Mouse (Mus musculus): ENCODE data around the gene Tns1. TPM values are rescaled to one million over a fixed set of nuclear protein-coding genes. Genes with fewer than 3 reads are reported as not detected.
A peak's percentile ranks its signal among the peaks of the same experiment; 100 is the strongest.

Gene Tns1
- polyA plus RNA-seq, 1 experiment from 2014 or later, result 23.1 TPM

DNA sequence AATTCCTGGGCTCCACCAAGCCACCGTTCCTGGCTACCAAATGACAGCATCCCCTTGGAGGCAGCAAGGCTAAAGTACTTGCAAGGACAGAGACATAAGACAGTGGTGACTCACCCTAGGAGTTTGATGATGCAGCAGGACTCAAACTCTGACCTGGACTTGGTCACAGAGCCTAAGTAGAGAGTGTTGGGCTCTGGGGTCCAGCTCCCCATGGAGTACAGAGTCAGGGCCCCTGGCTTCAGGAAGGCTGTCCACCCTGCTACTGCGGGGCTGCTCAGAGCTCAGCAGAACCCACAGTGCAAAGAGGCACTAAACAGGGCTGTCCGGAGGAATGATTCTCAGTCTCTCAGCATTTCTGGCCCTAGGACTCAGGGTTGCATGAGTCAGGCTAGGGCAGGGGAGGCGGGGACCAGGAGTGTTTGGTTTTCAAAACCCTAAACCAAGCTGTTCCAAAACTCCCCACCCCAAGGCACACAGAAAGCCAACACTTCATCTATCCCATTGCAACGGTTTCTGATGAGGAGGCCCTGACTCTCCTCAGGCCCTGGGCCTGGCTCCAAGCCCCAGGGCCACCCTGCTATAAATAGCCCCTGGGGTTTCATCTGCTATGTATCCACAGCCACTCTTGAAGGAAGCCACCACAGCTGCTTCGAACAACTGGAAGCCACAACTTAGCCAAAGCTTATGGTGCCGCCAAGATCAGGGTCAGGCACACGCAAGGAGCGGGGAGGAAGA lies 126.0 kb downstream of the Tns1 start:
- no peak overlapping the region for H3K4me3 ChIP-seq (replicated peaks)
- H3K9me3 ChIP-seq, result no peaks in the 10 kb centered on the region
- H3K36me3 ChIP-seq, result no peaks in the 10 kb centered on the region
- H3K27ac ChIP-seq, result peak overlapping the region; percentile 42
- peaks cover 48% of the 10 kb centered on the region for H3K4me1 ChIP-seq (replicated peaks)
- H3K9ac ChIP-seq, result no peak overlapping the region
- no peaks in the 10 kb centered on the region for H3K27me3 ChIP-seq (replicated peaks)
- H3K4me2 ChIP-seq (replicated peaks), result no peak overlapping the region
- ATAC-seq, result no peak
- WGBS, result 48% methylated on average over 9 of the region's 9 CpGs

DNA sequence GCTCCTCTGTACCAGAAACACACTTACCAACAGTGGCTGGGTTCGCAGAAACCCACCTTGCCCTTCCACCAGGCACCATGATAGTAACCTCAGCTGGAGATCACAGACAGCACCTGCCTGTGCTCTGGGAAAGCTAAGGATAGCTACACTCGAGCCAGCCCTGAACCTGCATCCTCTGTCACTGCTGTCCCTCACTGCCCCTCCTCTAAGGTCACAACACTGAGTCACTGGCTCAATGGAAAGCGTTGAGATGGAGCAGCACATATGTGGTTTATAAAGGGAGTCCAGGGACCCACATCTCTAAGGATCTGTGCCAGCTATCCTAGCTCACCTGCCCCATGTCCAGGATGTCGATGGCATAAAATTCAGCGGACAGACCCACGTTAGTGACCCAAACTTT lies 126.9 kb downstream of the Tns1 start:
- peaks cover 47% of the 10 kb centered on the region for H3K4me1 ChIP-seq (replicated peaks)
- H3K36me3 ChIP-seq, result no peaks in the 10 kb centered on the region
- no peak overlapping the region for H3K9ac ChIP-seq
- H3K27me3 ChIP-seq (replicated peaks), result no peaks in the 10 kb centered on the region
- no peak overlapping the region for H3K27ac ChIP-seq
- H3K4me2 ChIP-seq (replicated peaks), result no peak overlapping the region
- 92% methylated on average over 6 of the region's 6 CpGs for WGBS
- H3K4me3 ChIP-seq (replicated peaks), result no peak overlapping the region
- no peaks in the 10 kb centered on the region for H3K9me3 ChIP-seq
- ATAC-seq, result no peak

DNA sequence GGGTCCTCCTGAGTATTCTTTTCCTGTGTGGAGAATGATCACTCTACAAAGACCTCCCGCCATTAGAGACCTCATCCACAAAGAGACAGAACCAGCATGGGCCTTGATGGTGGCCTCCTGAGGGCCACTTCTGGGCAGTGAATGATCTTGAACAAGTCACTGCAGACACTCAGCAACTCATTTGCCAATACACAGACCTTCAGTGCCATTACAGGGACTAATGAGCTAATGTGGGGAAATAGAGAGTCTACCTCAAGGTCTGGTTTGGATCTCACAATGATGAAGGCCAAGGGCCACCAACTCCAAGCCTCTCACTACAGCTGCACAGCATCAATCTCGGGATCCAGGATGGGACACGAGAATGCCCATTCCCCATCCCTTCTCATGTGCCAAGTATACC lies 127.6 kb downstream of the Tns1 start:
- WGBS, result 93% methylated on average over 3 of the region's 3 CpGs
- H3K27ac ChIP-seq, result no peak overlapping the region
- H3K9ac ChIP-seq, result no peak overlapping the region
- no peaks in the 10 kb centered on the region for H3K27me3 ChIP-seq (replicated peaks)
- no peak overlapping the region for H3K4me2 ChIP-seq (replicated peaks)
- H3K9me3 ChIP-seq, result no peaks in the 10 kb centered on the region
- H3K4me3 ChIP-seq (replicated peaks), result no peak overlapping the region
- no peak for ATAC-seq
- peaks cover 41% of the 10 kb centered on the region for H3K4me1 ChIP-seq (replicated peaks)
- H3K36me3 ChIP-seq, result no peaks in the 10 kb centered on the region

DNA sequence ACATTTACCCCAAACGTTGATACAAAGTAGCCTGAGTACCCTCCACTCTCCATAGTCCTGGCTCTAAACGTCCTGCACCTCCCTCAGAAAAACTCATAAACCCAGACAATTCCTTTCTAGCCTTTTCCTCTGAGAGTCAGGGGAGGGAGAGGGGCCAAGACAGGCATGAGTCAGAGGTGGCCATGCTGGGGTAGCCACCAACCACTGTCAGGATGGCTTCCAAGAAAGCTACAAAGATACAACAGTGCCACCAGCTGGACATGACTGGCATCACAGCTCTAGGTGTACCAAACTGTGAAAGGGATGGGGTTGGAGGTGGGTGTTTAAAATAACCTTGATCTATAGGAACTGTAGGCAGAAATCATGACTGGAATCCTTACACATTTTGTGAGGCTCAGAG lies 128.0 kb downstream of the Tns1 start:
- Histone ChIP-seq H3K4me3 (replicated peaks) (no peak overlapping the region), H3K9me3 (no peaks in the 10 kb centered on the region), H3K9ac (no peak overlapping the region), H3K27me3 (replicated peaks) (no peaks in the 10 kb centered on the region), H3K27ac (no peak overlapping the region), H3K36me3 (no peaks in the 10 kb centered on the region), H3K4me2 (replicated peaks) (no peak overlapping the region), H3K4me1 (replicated peaks) (peaks cover 37% of the 10 kb centered on the region)
- ATAC-seq, result no peak
- WGBS, result 57% methylated on average over 2 of the region's 2 CpGs

DNA sequence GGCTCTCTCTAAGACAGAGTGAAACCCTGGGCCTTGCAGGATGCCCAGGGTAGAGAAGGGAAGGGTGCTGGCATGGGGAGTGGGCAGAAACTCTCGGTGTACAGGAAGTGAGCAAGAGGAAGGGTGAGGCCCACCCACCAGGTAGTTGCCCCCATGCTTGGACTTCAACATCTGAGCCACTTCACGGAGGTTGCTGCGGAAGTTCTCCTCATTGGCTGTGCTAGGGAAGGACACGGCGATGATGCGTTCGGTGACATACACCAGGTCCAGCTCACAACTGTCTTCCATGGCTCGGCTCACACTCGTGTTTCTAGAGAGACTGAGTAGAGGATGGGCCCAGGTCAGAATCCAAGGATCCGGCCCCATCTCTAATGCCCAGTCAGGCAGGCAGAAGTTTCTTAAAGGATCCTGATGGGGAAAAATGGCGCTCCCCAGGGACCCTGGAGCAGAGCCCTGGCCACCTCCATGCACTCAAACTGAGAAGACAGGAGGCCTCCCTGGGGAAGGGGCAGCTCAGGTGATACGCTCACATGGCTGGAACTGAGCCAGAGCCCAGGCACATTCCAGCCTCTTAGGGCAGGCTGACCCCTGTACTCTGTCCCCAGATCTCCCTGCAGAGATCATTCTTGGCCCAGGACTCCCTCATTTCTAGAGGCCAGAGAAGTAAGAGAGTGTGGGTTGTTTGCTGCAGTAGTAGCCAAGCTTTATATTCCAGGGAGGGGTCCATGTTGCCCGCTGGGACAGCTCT lies 129.0 kb downstream of the Tns1 start:
- no peak overlapping the region for H3K27ac ChIP-seq
- no peak overlapping the region for H3K9ac ChIP-seq
- H3K9me3 ChIP-seq, result no peaks in the 10 kb centered on the region
- H3K36me3 ChIP-seq, result no peaks in the 10 kb centered on the region
- WGBS, result 85% methylated on average over 13 of the region's 13 CpGs
- no peak overlapping the region for H3K4me3 ChIP-seq (replicated peaks)
- H3K27me3 ChIP-seq (replicated peaks), result no peaks in the 10 kb centered on the region
- ATAC-seq, result no peak
- no peak overlapping the region for H3K4me2 ChIP-seq (replicated peaks)
- peaks cover 28% of the 10 kb centered on the region for H3K4me1 ChIP-seq (replicated peaks)

DNA sequence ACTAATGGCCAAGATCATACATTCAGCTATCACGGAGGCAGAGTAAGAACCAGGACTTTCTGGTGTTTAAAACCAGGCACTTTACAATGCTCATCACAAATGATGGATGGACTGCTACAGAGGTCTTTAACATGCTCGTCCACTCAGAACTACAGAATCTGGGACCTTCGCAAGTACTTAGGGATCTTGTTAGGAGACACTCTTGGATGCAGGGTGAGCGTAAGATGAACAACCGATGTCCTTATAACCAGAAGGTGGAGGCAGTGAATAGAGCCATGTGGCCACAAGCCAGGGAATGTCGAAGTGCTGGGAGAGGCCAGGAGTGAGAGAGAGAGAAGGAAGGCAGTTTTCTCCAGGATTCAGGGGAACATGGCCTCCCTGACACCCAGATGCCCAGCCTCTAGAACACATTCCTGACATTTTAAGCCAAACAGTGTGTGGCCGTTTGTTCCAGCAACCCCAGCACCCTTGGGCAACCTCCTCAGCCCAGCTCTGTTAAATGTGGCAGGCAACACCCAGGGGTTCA lies 130.3 kb downstream of the Tns1 start:
- Histone ChIP-seq H3K4me3 (replicated peaks) (no peak overlapping the region), H3K9me3 (no peaks in the 10 kb centered on the region), H3K4me1 (replicated peaks) (peaks cover 17% of the 10 kb centered on the region), H3K27me3 (replicated peaks) (no peaks in the 10 kb centered on the region), H3K4me2 (replicated peaks) (no peak overlapping the region), H3K36me3 (no peaks in the 10 kb centered on the region), H3K27ac (no peak overlapping the region), H3K9ac (no peak overlapping the region)
- WGBS, result 50% methylated on average over 7 of the region's 7 CpGs
- ATAC-seq, result no peak

DNA sequence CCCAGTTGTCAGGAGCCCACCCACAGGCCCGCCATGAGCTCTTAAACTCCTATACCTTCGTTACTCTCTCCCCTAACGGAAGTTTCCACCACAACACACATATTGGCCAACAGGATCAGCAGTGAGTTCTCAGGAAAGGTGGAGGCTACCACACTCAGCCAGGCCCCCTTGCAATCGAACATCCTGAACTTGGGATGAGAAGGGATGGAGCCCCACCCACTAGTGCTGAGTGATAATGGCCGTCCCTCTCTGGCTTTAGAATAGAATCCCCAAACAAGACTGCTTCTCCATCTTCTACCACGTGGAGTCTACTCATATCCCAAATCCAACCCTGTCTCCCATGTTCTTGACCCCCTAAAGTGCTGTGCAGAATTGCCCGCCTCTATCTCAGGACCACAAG lies 131.0 kb downstream of the Tns1 start:
- Histone ChIP-seq H3K4me3 (replicated peaks) (no peak overlapping the region), H3K27me3 (replicated peaks) (no peaks in the 10 kb centered on the region), H3K4me2 (replicated peaks) (no peak overlapping the region), H3K9ac (no peak overlapping the region), H3K27ac (no peak overlapping the region), H3K4me1 (replicated peaks) (peaks cover 10% of the 10 kb centered on the region), H3K36me3 (no peaks in the 10 kb centered on the region), H3K9me3 (no peaks in the 10 kb centered on the region)
- ATAC-seq, result no peak
- 87% methylated on average over 7 of the region's 7 CpGs for WGBS

DNA sequence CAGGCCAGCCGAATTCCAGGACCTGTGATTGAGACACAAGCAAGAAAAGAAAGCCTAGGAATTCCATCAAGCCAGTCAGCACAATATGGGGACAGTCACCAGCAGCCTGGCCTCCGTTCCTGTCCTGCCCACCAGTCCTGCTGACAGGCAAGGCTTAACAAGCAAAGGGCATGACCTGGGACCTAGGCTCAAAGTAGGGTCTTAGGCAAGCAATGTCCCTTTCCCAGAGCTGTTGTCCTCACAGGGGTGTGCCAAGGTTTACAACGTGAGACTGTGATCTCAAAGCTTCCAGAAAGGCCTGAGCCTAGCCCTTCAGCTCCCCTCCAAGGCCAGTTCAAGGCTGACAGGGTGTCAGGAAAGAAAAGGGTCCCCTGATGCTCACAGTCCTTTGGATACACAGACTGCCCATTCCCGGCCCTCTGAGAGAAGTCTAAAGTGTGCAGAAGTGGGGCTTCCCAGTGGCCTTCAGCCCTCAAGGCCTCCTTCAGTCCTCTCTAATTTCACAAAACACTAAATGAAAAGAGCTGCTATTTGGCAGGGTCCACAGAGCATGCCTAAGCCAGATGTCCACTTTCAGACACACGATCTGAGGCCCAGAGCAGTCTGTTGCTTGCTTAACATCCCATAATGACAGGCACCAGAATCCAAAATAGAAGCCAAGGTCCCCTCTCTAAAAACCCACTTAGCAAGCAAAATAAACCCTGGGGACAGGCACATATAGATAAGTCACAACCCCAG lies 131.9 kb downstream of the Tns1 start:
- Histone ChIP-seq H3K36me3 (no peaks in the 10 kb centered on the region), H3K4me1 (replicated peaks) (0 out of 2 replicates have a peak, but pooled peaks cover 7% of the 10 kb centered on the region), H3K27me3 (replicated peaks) (no peaks in the 10 kb centered on the region), H3K4me3 (replicated peaks) (no peak overlapping the region), H3K27ac (no peak overlapping the region), H3K9ac (no peak overlapping the region), H3K4me2 (replicated peaks) (no peak overlapping the region), H3K9me3 (no peaks in the 10 kb centered on the region)
- ATAC-seq, result no peak
- 64% methylated on average over 5 of the region's 5 CpGs for WGBS

DNA sequence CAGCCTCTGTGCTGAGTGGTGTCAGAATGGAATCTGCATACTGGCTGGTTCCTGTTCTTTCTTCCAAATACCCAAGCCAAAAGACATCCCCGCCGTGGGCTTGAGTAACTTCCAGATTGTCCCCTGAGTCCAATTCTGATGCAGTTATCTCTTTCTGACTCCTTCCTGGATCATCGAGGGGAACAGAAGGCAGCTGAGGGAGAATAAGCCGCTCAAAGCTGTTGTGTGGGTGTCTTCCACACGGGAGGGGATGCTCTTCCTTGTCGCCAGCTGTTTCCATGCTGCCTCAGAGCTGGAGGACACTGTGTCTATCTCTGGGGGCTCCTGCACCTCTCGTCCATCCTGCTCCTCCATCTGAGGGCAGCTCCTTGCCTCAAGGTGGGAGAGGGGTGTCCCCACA lies 133.0 kb downstream of the Tns1 start:
- 0 out of 2 replicates have a peak, but pooled peaks cover 7% of the 10 kb centered on the region for H3K4me1 ChIP-seq (replicated peaks)
- H3K4me2 ChIP-seq (replicated peaks), result no peak overlapping the region
- no peaks in the 10 kb centered on the region for H3K36me3 ChIP-seq
- WGBS, result 73% methylated on average over 7 of the region's 7 CpGs
- no peaks in the 10 kb centered on the region for H3K9me3 ChIP-seq
- ATAC-seq, result no peak
- no peaks in the 10 kb centered on the region for H3K27me3 ChIP-seq (replicated peaks)
- H3K4me3 ChIP-seq (replicated peaks), result no peak overlapping the region
- H3K9ac ChIP-seq, result no peak overlapping the region
- no peak overlapping the region for H3K27ac ChIP-seq

DNA sequence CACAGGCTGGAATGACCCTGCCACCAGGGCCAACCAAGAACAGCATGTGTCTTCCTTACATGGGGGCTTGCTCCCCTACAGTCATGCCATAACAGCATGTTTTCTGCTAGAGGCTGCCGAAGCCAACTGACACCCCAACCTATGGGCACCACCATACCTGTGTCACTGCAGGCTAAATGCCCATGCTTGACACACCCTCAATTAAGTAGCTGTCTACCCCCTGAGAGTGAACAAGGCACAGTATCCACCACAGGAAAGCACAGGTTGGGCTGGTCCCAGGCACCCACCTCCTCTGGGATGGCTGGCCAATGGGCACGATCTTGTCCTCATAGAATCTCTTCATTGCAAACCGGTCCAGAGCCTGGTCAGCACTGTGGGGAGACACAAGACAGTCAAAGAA lies 134.2 kb downstream of the Tns1 start:
- Histone ChIP-seq H3K36me3 (no peaks in the 10 kb centered on the region), H3K4me1 (replicated peaks) (0 out of 2 replicates have a peak, but pooled peaks cover 7% of the 10 kb centered on the region), H3K4me2 (replicated peaks) (no peak overlapping the region), H3K27ac (no peak overlapping the region), H3K9ac (no peak overlapping the region), H3K4me3 (replicated peaks) (no peak overlapping the region), H3K27me3 (replicated peaks) (no peaks in the 10 kb centered on the region), H3K9me3 (no peaks in the 10 kb centered on the region)
- 90% methylated on average over 3 of the region's 3 CpGs for WGBS
- no peak for ATAC-seq

DNA sequence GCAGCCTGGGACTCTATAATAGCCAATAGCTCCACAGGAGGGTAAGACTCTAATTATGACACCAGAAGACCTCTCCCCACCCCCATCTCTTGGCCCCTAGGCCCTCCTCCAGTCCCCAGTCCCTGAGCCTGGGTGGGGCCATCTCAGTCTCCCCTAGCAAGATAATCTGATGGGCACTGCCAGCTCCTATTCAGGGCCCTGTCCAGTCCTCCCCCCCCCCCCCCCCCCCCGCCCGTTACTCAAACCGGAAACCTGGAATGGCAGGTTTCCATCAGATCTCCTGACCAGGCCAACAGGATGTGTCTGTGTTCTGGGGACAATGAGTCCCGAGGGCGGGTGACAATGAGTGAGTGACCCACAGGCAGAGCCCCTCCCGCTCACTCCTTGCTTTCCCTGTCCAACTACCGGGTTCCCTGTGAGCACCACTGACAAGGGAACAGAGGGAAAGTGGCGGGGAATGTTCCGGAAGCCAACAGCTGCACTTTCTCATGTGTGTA lies 136.5 kb downstream of the Tns1 start:
- no peaks in the 10 kb centered on the region for H3K27me3 ChIP-seq (replicated peaks)
- peak; percentile 42; the same call in 1 of the 2 replicates for ATAC-seq
- H3K4me3 ChIP-seq (replicated peaks), result no peak overlapping the region
- no peaks in the 10 kb centered on the region for H3K9me3 ChIP-seq
- H3K4me2 ChIP-seq (replicated peaks), result no peak overlapping the region
- no peaks in the 10 kb centered on the region for H3K36me3 ChIP-seq
- WGBS, result 47% methylated on average over 8 of the region's 9 CpGs
- H3K27ac ChIP-seq, result 0 out of 2 replicates have a peak overlapping the region, but pooled peaks have one; percentile 15
- no peak overlapping the region for H3K9ac ChIP-seq
- H3K4me1 ChIP-seq (replicated peaks), result no peaks in the 10 kb centered on the region
